Mouse (Mus musculus) gastrocnemius, postnatal 25 days (tissue): ENCODE measurements around the gene Ywhaq. TPM values are rescaled to one million over a fixed set of nuclear protein-coding genes. Genes with fewer than 3 reads are reported as not detected.
"Not testable (repeated sequence)": the region's sequence is repeated elsewhere in the genome, so short reads cannot be mapped to it uniquely, and the experiment has no call there.

Source experiments
- DNase-seq: peaks from one replicate; pipeline ENCODE4 v3.0.0; 2022
- total RNA-seq, 2 experiments: library from RNA; stranded (reverse); gene quantifications; 1 replicate in 1 of 2; 2 replicates in 1 of 2; pipeline ENCODE4 v1.2.3; 2021

The Ywhaq gene
- total RNA-seq, 2 experiments from 2014 or later: 28.6 to 36.6 TPM

GRCm38 (mm10) chr12:21410620-21411019 is 6.8 kb downstream of the Ywhaq start:
- DNase-seq: no peak

DNA sequence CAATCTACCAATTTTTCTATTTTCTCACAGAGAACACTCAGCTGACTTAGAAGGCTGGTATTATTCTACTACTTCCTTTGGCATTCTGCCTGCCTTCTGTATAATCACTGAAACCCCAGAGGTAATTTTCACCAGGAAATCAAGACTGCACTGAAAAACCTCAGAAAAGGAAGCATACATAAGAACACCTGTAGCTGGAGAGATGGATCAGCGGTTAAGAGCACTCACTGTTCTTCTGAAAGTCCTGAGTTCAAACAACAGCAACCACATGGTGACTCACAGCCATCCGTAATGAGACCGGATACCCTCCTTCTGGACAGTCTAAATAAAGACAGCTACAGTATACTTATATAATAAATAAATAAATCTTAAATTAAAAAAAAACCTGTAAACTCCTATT is 7.8 kb downstream of the Ywhaq start:
- no peak for DNase-seq

GRCm38 (mm10) chr12:21408789-21409367 is 8.6 kb downstream of the Ywhaq start:
- DNase-seq: no peak

- no peak for DNase-seq
Measured at GRCm38 (mm10) chr12:21402771-21403170, 14.7 kb downstream of the Ywhaq start.

DNA sequence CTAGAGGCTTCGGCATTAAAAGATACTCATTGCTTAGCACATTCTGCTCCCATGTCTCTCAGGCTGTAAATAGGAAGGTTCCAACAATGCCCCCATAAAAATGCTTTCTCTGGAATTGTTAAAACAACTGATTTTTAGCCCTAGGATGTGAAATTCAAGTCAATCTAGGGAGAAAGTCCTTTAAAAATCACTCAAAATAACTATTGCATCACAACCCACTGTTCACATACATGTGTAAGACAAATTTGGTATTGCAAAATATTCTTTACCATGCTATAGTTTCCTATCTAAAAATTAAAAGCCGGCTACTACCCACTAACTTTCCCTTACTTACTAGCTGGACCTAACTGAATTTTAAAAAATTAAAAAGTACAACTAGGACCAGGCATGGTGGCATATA is 31.2 kb downstream of the Ywhaq start:
- DNase-seq: no peak

DNA sequence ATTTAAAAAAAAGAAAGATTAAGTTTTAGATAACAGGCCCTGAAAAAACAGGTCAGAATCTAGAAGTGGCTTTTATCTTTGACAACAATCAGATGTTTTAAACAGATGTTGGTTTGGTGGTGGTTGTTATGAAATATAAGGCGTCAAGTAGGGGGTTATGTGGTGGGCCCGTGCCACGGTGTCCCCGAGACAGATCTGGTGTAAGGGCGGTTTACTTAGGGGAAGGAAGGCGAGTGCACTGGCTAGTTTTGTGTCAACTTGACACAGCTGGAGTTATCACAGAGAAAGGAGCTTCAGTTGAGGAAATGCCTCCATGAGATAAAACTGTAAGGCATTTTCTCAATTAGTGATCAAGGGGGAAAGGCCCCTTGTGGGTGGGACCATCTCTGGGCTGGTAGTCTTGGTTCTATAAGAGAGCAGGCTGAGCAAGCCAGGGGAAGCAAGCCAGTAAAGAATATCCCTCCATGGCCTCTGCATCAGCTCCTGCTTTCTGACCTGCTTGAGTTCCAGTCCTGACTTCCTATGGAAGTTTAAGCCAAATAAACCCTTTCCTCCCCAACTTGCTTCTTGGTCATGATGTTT is 38.6 kb downstream of the Ywhaq start:
- DNase-seq: not testable (repeated sequence)

GRCm38 (mm10) chr12:21375376-21376157 is 41.9 kb downstream of the Ywhaq start:
- DNase-seq: no peak

- no peak for DNase-seq
Measured at GRCm38 (mm10) chr12:21373820-21374475, 43.5 kb downstream of the Ywhaq start.

DNA sequence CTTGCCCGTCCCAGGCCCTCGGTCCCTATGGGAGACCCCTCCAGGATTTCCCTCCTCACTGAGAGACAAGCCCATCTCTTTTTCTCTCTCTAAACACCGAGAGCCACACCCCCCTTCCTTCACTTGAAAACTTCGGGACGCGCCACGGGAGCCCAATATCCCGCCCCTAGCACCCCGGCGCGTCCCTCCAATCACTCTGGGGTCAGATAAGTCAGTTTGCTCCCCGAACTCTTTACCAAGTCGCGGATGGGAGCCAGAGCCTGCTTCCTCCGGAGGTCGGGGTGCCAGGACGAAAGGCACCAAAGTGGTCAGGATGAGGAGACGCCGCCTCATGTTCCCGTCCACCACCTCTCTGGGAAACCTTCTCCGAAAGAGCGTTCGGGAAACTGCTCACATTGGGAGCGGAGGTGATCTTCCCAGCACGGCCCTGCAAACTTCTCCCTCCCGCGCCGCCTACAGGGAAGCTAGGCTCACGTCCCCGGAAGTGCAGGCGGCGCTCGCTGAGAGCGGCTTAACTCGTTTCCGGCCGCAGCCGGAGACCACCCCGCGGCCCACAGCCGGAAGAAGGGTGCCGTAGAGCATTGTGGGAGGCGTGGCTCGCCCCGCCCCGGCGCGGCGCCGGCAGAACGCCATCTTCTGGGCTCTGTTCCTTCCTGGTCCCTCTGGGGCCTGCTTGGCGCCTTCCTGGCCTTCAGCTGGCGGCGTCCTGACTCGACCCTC is 44.2 kb downstream of the Ywhaq start, which contains the start of gene Adam17:
Gene Adam17, minus strand, starts transcription at position 533 of the 720 bp plus-strand sequence.
- DNase-seq: peak; percentile 98

DNA sequence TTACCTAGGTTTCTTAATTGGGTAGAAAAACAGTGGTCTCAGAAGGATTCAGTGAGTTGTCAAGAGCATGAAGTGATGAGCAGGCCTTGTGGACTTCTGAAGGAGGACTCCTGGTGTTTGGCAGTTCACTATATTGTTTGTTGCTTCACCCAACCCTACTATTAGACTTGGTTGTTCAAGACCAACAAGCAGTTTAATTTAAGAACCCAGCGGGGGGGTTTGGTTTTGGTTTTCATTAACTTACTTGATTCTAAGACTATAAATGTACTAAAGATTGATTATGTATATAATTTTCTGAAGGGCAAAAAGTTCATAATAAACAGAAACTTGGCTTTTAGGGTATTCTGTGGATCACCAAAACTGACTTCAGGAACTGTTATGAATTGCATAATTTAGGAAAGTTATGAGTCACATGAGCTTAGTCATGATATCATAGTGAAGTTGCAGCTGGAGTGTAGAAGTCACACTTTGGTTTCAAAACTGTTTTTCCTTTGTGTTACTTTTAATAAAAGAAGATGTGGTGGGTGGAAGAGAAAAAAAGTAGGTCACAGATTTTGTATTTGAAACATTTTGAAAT is 47.3 kb downstream of the Ywhaq start:
- DNase-seq: no peak

- no peak for DNase-seq
Measured at GRCm38 (mm10) chr12:21369087-21369410, 48.4 kb downstream of the Ywhaq start.

DNA sequence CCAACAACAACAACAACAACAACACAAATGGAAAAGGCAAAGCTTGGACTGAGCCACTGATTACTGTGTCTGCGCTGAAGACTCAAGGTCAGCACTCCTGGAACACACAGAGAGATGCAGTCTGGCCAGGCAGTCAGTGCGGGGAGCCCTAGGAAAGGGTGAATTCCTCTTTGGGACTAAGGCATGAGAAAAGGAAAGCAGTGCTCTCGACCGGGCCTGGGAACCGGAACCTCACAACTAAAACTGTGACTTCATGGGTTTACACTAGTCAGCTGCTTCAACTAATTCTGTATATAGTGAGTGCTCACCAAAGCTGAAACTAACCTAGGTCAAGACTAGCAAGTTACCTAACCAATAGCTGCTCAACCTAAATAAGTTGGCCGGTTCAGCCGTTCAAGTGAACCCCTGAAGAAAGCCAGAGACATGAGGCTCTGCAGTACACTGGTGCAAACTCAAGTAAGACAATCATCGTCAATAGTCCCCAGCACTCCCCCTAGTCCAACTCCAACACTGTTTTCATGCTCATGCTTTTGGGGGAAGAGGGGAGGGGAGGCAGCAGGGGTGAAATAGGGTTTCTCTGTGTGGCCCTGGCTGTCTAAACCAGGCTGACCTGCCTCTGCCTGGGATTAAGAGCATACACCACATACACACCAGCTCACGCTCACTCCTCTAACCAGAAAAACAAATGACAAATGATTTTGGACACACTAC is 48.9 kb downstream of the Ywhaq start:
- DNase-seq: no peak

DNA sequence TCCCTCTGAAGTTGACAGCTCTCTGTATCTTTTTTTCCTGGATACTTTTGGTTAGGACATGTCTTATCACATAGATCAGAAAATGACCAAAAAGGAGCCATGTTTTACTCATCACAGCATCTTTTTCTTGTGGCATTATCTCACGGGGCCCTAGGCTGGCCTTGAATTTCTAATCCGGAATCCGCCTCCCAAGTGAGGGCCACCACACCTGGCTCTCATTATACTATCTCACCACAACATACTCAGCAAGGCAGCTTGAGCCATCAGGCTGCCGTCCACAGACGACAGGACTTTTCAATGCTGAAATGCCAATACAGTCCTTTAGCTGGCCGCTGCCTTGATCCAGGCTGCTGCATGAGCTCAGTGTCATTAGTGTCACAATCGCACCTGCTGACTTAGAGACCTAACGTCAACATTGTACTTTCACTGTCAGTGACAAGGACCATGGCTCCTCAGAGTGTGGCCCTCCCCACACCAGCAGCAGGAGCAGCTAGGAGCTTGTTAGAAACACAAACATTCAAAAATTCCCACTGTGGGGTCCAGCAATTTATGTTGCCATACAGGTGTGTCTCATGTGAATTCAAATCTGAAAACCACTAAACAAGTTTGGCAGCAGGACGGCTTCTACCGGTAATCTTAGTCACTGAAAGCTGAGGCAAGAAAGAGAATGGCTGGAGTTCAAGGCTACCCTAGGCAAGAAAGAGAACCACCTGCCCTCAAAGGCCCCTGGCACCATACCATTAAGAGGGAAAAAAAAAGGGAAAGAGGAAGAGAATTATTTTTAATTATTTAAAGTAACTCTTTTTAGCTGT is 52.6 kb downstream of the Ywhaq start:
- no peak for DNase-seq

DNA sequence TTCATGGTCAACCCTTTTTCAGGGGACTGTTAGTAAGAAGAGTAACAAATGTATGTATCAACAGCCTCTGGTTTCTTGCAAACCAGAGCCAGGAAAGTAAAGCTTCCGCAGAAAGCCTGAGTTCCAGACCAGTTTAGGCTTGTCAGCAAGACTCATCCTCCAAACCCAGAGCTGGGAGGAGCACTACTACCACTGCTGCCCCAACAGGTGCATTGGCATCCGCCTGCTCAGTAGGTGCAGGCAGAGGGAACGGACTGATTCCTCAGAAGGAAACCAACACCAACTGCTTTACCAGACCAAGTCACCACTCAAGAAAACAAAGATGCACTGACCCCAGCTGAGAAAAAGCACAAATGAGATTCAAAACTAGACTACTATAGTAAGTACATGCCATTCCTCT is 54.2 kb downstream of the Ywhaq start:
- DNase-seq: no peak

DNA sequence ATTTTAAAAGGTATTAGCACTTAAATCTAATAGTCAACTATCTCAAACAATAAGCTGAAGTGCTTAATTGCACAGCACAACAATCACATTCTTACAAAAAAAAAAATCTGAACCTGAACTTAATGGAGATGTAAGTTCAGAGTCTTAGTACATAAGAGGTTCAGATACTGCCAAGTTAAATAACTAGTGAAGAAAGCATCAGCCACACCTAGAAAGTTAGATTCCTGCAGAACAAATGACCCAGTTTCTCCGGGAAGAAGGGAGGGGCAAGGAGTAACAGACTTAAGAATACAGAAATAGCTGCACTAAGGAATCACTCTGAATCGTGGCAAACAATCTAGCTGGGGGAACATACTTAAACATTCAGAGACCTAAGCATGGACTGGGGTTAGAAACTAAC is 54.8 kb downstream of the Ywhaq start:
- no peak for DNase-seq

GRCm38 (mm10) chr12:21353681-21354080 is 63.8 kb downstream of the Ywhaq start:
- no peak for DNase-seq

DNA sequence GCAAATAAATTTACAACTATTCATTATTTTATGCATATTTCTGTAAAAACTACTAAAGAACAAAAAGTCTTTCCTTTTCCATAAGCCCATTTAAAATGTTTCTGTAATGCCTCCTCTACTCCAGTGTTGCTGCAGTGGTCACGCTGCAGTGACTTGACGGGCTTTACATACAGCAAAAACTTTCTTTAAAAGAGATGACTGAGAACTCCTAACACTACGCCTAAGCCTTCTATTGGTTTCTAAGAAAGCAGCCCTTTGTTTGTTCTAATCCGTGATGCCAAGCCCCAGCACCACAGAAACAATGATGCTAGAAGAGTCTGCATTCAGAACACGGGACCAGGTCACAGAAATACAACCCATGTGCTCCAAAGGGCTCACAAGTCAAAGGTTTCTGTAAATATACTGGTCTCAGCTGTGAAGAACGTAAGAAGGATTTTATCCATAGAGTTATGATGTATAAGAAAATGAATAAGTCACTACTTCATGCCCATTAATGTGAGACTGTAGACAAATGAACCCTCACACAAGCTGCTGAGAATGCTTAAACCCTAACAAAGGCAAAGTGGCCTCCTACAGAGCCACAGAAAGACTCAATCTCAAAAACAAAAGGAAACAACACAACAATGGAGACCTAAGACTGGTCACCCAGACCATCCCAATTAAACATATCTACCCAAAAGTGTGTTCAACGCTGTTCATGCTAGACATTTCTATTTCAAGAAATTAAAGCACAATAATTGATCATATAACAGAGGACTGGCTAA is 67.1 kb downstream of the Ywhaq start:
- DNase-seq: no peak

DNA sequence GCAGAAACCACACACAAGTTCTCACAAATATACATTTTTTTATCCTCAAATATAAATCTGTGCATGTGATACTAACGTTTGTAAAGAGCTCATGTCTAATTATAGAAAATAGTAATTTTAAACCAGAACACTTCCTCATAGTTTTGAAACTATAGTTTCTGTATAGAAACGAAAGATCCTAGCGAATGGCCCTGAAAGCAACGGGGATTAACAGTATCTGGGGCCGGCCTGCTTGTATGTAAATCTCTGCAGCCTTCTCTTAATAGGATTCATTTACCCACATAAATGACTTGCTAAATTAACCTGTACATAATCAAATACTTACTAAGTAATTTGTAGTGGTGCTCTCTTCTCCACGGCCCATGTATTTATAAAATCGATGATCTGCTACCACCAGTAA is 70.5 kb downstream of the Ywhaq start:
- DNase-seq: no peak

DNA sequence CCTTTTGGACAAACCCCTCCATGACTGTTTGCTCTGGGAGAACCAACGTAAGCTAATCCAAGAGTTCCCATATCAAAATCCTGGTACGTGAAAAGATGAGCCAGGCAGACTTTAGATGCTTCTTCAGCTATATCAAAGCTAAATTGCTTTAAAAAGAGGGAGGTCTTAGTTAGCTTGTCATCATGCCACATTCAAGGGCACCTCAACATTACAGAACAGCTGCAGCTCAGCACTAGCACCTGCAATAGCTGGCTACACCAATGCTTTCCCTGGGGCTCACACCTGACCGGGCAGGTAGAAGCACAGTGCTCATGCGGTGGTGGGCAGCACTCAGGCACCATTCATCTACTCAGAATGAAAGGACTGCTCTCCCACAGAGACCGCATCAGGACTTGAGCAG is 76.8 kb downstream of the Ywhaq start:
- peak; percentile 2 for DNase-seq
